Mouse (Mus musculus): ENCODE measurements at regions not wholly inside any gene's neighbourhood (a gene's known extent, or its start where the extent isn't known, plus 50 kb on each side); places are given as distances from the start of the nearest gene placed in this dataset.
"Not testable (repeated sequence)": the region's sequence is repeated elsewhere in the genome, so short reads cannot be mapped to it uniquely, and the experiment has no call there.

DNA sequence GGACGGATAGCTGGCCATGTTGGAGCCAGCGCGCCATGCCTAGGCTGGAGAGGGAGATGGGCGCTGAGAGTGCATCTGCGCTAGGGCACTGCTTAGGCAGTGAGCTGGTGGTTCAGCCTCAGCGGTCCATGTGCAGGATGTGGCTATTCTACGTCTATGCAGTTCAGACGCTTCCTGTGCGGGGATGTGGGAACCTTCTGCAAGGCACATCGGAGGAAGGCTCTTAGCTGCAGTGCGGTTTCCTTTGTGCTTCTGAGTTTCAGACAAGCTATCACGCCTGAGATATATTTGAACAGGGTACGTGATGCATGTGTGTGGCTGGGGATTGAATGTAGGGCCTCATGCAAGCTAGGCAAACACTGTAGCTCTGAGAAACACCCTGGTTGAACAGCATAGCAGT lies 54.4 kb upstream of the Lrpprc start:
- DNase-seq (ENCODE audit: low read depth, low spot score), result peak; percentile 91

DNA sequence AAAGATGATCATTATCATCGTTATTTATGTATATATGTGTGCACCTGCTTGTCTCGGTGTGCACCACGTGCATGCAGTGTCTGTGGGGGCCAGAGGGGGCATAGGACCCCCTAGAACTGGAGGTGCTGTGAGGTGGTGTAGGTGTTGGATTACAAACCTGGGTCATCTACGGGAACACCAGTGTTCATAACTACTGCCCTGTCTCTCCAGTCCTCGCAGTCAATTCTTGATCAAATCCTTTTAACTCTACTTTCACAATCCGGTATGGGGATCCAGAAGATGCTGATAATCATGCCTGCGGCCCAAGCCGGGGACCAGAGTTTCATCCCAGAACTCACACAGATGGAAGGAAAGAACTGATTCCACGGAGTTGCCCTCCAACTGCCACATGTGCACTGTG lies 55.6 kb upstream of the Lrpprc start:
- DNase-seq (ENCODE audit: low read depth, low spot score), result no peak

DNA sequence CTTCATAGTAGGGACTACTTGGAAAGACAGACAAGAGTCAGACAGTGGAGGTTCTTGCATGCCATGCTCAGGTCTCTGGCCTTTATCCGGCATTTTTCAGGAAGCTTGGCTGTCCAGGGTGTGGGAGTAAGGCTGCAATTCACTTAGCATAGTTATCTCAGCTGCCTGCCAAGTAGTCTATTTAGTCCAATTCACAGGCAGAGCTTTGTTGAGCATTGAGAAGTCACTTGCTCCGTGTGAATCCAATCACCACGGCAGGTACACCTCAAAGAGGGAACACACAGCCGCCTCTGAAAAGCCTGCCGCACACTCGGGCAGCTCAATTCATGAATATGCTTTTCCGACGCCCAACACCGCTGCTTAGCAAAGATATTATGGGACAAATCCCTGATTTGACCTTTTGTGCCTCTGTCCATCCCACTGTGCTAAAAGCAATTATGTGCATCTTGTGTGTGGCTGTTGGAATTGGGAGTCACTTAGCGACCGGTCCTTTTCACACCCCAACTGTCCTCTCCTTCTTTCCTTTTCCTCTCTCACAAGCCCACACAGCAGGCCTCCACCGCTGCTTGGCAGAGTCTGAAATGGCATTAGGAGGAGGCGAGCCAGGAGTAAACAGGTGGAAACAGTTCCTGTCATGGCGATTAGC lies 57.9 kb upstream of the Lrpprc start:
- DNase-seq (ENCODE audit: low read depth, low spot score), result no peak

DNA sequence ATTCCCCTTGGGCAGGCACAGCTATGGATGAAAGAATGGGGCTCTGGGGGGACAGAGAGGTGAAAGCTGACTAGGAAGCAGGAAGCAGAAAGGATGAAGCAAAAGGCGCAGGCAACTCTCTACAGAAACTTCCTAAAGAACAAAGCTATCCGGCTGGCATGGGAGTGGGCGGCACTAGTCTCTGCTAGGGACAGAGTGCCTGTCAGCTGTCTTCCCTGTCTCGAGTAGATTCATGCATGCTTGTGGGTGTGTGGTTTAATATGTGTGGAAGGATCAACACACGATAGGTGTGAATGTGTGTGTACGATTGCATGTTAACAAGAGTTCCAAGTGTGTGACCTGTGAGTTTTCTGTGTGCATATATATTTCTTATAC lies 58.4 kb upstream of the Lrpprc start:
- DNase-seq (ENCODE audit: low read depth, low spot score), result no peak

DNA sequence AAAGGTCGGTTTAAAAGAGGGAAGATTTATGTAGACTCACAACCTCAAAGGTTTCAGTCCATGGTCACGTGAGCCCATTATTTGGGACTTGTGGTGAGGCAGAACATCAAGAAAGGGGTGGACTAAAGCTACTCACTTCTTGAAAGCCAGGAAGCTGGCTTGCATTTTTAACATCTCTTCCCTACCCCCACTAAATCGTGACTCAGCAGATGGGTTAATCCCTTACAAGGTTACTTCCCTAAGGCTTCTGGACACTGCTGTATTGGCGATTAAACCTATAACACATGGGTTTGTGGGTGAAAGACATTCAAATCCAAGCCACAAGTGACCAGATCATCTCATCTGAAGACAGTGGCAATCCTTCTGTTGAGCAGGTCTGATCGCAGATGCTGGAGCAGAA lies 59.9 kb upstream of the Lrpprc start:
- DNase-seq (ENCODE audit: low read depth, low spot score), result peak; percentile 38

DNA sequence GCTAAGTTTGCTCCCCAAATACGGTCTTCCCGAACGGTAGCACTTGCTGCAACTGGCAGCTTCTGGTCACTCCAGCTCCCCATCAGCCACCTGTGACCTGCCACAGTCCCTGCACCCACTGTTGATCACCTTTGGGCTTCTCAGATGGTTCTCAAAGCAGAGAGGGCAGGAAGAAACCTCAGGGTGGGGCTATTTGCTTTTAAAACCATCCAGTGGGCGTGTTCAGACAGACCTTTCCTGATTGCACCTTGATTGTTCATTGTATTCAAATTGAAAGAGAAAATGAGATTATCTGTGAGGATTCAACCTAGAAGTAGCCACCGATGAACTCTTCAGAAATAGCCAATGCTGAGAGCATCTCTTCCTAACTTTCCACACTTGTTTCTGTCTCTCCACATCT lies 60.3 kb upstream of the Lrpprc start:
- peak; percentile 75 for DNase-seq (ENCODE audit: low read depth, low spot score)

DNA sequence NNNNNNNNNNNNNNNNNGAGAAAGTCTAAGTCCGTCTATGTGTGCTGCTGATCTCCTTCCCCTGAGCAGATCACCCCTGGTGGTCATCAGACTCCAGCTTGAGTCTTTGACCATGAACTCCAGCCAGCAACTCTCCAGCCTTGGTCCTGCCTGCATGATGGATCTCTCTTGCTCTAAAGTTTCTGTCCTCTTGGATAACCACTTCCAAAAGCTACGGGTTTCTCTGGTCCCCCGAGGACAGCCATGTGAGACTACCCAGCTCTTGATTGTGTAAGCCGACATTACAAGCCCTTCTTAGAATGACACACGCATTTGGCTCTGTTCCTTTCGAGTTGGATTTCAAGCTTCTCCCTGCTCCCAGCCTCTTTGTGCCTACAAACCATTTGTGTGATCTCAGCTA lies 66.4 kb upstream of the Lrpprc start:
- DNase-seq (ENCODE audit: low read depth, low spot score), result no peak

DNA sequence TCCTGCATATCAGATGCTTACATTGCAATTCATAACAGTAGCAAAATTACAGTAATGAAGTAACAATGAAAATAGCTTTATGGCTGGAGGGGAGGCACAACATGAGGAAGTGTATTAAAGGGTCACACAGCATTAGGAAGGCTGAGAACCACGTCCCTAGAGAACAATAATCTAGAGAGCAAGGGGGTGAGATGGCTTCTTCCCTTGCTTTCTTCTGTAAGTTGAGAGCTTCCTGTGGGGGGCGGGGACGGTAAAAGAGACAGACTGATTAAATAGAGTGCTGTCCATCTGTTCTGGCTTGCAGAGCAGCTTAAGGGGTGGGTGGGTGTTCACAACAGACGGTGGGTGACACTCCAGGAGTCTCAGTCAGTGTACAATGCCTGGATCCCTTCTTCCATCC lies 68.2 kb upstream of the Lrpprc start:
- DNase-seq (ENCODE audit: low read depth, low spot score), result peak; percentile 65

DNA sequence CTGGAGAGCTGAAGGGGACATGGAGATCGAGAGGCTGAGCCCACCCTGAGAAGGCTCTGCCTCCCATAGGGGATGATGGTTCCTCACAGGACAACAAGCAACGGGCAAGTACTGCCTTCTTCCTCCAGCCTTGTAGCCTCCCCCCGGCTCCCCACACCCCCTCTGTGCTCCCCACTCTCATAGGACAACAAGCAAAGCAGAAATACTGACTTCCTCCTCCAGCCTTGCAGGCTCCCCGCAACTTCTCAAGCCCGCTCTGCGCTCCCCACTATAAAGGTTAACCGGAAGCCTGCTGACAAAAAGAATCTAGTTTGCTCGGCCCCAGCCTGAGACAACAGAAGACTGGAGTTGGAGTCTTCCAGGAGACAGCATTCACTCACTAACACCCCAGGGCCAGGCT lies 69.3 kb upstream of the Lrpprc start:
- peak; percentile 78 for DNase-seq (ENCODE audit: low read depth, low spot score)

DNA sequence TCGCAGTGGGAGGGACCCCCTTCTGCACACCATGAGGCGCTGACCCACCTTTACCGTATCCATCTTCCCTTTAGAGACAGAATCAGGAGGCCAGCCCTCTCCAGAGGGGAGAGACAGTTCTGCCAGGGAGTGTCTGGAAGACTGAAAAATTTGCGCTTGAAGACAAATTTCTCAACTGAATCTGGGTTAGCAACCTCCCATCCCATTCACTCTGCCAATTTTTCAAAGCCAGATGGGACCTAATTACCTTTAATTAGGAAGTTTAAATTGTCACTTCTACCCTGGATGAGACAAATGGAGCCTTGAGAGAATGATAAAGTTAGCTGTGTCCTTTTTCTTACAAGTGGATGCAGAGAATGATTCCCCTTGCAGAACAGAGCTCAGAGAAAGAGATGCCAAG lies 70.2 kb upstream of the Lrpprc start:
- DNase-seq (ENCODE audit: low read depth, low spot score), result no peak

DNA sequence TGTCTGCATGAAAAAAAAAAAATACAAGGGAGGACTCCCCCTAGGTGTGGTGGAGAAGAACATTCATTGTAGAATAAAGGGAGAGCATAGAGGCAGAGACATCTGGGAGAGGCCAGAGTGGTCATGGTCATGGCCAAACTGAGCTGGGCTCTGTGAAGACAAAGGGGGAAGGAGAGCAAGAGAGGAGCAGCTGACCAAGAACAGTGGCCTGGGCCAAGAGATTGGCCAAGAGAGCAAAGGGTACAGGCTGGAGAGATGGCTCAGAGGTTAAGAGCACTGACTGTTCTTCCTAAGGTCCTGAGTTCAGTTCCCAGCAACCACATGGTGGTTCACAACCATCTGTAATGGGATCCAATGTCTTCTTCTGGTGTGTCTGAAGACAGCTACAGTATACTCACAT lies 73.6 kb upstream of the Lrpprc start:
- not testable (repeated sequence) for DNase-seq (ENCODE audit: low read depth, low spot score)

DNA sequence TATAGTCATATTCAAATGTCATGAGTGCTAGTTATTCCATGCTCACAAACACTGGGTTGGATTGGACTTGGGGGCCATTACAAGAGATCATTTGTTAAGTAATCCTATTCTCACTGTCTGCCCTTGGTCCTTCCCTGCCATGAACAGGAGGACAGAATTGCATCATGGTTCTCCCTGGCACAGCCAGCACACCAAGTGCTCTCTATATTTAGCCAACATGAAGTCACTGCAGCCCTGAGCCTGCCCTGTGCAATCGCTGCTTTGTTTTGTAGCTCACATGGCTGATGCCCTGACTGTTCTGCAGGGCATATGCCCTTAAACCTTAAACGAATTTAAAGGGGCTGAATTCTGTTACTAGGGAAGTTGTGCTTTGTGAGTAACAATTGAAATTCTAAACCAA lies 74.6 kb upstream of the Lrpprc start:
- no peak for DNase-seq (ENCODE audit: low read depth, low spot score)

DNA sequence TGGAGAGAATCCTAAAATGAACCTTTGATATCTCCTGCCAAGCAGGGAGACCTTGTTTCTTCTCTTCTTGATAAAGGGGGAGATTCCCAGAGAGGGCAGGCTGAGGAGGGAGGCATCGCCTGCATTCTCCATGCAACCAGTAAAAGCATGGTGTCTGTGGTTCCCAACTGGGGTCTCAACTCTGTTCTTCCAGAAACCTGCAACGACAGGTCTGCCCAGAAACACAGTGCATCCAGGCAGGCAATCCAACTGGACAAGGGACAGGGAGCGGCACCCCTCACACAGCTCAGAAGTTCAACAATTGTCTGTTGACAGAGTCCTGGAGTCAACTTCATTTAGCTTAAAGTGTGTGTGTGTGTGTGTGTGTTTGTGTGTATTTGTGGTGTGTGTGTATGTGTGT lies 75.0 kb upstream of the Lrpprc start:
- DNase-seq (ENCODE audit: low read depth, low spot score), result no peak

DNA sequence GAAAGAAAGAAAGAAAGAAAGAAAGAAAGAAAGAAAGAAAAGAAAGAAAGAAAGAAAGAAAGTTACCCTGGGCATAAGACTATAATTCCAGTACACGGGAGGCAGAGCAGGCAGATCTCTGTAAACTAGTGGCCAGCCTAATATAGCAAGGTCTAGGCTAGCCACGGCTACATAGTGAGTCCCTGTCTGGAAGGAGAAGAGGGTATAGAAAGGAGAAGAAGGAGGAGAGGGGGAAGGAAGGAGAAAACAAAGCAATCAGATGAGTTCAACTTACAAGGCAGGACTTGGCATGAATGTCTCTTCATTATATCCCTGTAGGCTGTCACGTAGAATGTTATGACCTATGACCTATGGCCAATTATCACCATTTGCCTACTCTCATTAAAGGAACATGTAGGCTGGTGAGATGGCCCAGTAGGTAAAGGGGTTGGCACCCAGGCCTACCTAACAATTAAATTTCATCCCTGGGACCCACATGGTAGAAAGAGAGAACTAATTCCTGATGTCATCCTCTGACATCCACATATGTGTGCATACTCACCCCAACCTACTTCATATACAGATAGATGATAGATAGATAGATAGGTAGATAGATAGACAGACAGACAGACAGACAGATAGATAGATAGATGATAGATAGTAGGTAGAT lies 78.6 kb upstream of the Lrpprc start:
- DNase-seq (ENCODE audit: low read depth, low spot score), result no peak

DNA sequence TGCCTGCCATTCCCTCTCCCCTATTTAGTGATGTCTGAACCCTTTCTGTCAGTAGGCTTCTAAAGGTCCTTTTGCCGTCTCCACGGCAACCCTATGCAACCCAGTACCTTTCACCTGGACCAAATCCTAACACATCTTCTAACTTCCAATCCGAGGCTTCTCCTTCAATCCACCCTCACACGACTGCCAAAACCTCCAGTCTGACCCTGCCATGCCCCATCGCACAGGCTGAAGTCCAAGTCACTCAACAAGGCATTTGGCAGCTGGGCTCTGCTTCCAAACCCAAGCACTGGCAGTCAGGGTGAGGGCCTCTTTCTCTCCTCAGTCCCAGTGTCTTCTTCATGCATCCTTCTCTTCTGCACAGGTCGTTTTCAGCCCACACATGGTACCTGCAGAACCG lies 83.0 kb upstream of the Lrpprc start:
- DNase-seq (ENCODE audit: low read depth, low spot score), result no peak

DNA sequence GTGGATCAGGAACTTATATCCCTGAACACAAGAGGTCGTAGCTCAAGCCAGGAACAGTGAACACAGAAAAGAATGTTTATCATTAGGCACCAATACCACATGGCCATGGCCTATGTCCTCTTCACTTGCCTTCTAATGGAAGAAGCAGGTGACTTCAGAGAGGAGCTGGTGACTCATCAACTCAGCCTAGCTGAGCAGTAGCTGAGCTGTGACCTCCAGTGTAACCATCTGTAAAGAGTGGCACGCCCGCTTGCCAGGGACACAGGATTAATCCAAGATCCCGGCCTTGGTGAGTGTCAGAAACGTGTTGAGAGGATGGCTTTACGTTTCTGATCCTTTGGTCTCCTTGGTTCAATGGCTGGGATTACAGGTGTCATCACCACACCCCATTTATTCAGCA lies 82.0 kb upstream of the Ppm1b start:
- DNase-seq (ENCODE audit: low read depth, low spot score), result no peak

DNA sequence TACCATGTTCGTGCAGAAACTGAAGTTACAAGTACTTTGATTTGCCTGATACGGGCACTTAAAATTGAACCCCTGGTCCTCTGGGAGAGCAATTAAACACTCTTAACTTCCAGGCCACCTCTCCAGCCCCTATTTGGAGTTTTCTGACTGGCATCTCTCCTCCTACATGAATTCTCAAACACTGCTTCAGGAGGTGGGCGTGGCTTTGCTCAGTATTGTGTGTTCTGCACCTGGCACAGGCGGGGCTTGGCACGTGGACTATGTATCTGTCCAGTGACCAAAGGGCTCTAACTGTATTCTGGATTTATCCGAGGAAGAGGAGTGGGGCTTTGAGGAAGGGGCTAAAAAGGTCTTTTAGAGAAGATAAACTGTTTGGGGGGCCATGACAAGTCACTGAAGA lies 81.5 kb upstream of the Ppm1b start:
- no peak for DNase-seq (ENCODE audit: low read depth, low spot score)

DNA sequence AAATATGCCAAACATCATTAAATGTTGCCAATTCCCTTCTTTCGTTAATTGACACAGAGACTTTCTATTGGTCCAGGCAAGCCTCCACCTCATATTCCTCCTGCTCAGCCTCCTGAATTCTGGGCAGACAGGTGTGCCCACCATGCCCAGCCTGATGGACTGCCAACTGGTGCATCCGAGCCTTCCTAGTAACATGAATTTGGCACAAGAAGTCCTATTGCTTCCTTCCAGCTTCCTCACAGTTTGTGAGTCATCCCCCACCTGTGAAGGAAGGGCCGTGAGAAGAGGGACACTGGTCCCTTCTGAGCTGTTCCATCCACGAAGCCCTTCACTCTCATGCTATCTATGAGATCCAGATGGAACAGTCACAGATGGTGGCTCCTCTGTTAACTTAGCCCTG lies 80.5 kb upstream of the Ppm1b start:
- DNase-seq (ENCODE audit: low read depth, low spot score), result no peak

DNA sequence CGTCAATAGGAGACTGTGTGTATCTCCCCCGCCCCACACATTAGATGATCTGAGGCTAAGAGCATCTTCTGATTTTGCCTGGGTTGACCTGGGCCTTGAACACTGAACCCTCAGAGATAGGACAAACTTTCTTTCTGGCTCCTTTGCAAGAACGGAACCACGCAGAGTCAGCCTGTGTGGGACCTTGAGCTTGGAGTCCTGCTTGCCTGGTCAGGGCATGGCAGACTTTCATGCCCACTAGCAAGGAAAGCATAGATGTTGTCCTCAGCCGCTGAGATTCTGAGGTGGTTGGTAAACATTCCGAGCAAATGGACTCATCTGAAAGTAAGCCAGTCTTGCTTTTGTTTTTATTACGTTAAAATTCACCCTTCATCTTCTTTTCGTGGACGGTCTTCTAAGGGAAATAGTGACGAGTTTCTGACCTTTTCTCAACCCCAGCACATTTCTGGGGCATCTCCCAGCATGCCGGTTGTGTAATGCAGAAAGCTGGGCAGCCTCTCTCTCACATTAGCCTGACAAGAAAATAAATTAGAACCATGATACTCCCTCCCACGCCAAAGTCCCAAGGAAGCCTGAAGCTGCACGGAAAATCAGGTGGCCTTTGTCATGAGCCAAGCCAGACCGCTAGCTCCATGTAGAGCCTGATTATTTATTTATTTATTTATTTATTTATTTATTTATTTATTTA lies 79.2 kb upstream of the Ppm1b start:
- DNase-seq (ENCODE audit: low read depth, low spot score), result peak; percentile 58

DNA sequence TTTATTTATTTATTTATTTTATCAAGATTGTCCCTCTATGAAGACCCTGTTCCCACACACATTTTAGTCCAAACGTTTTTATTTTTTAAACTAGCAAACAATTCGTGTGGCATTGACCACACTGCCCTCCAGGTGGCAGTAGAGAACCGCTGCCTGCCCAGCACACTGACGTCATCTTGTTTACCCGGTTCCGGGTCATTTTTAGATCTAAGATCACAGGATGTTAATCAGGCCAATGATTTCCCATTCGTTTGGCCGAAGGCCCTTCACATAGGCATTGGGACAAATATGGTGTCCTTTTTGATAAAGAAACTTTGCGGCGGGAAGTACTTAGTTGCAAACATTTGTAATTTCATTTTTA lies 78.7 kb upstream of the Ppm1b start:
- peak; percentile 91 for DNase-seq (ENCODE audit: low read depth, low spot score)

DNA sequence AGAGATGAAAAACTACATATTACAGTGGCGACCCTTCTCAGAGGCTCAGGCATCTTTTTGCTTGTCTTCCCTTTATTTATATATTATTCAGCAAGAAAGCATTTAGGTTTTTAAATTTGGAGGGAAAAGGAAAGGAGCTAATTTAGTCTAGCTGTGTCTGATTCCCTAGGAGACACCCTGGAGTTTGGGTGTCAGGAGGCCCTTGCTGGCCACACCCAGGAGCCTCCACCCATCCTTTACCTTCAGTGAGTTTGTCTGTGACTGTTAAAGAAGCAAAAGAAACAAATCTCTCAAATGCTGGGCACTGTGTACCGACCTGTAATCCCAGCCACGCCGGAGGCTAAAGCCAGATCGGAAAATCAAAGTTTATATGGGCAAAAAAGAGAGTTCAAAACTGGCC lies 78.2 kb upstream of the Ppm1b start:
- DNase-seq (ENCODE audit: low read depth, low spot score), result peak; percentile 29

DNA sequence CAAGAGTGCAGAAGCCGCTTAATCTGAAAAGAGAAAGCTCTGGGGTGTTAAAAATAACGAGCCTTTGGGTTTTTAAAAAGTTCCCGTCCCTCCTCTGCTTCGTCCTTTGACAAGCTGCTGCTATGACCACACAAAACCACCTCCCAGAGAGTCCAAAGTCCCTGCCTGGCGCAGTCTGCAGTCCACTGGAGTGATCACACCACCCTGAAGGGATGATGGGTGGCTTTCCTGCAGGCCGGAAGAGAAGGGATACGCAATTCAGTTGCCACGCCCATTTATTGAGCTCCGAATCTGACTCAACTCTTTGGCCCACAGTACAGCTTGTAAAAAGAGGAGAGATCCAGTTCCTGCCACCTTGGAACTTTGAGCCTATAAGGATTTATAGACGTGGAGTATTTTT lies 77.4 kb upstream of the Ppm1b start:
- no peak for DNase-seq (ENCODE audit: low read depth, low spot score)

DNA sequence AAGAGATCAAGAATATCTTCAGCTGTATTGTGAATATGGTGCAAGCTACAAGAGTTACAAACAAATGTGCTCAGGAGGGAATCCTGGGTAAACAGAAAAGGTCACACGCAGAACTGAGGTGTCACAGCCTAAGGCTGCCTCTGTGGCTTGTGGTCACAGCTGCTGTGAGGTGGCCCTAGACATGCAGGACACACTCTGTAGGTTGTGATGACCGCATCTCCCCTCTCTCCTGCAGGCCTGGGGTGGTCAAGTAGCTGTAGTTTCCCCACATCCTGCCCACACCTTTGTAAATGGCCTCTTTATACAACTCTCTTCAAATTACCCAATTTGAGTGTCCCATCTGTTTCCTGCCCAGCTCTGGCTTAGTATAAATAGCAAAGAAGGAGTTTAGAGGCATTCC lies 75.6 kb upstream of the Ppm1b start:
- DNase-seq (ENCODE audit: low read depth, low spot score), result peak; percentile 42
